Mouse (Mus musculus) cerebellum, adult 2 months (tissue): ENCODE measurements around the gene Rbfox1.

Experiments used
- CTCF ChIP-seq: fragments of 200-500 bp; IDR thresholded peaks from 2 replicates; pipeline ENCODE4 v1.5.1; 2011; ENCODE audit warnings: low read depth, mild to moderate bottlenecking, control low read depth, low read length, moderate library complexity, borderline replicate concordance; ENCODE audit not compliant: insufficient read depth
- POLR2A ChIP-seq: fragments of 200-500 bp; IDR thresholded peaks from 2 replicates; pipeline ENCODE4 v1.6.1; 2011; ENCODE audit warnings: low read length, control low read depth, borderline replicate concordance; ENCODE audit not compliant: insufficient read depth

- TF ChIP-seq CTCF (no peak), POLR2A (no peak)
Observed at GRCm38 (mm10) chr16:7451193-7451592, 1566.0 kb downstream of the Rbfox1 start.
